Mouse (Mus musculus) CH12.LX (cell line): Measurements from ENCODE around the gene Arhgef5. TPM values are rescaled to one million over a fixed set of nuclear protein-coding genes. Genes with fewer than 3 reads are reported as not detected.
A peak's percentile ranks its signal among the peaks of the same experiment; 100 is the strongest.

Source experiments
- DNase-seq: peaks from one replicate; pipeline ENCODE4 v3.0.0-alpha.2; 2013; ENCODE audit errors: extremely low read depth
- H3K27ac ChIP-seq: 2 replicates; pipeline ENCODE4 v1.5.1; 2012; ENCODE audit warnings: low read depth, mild to moderate bottlenecking, control low read depth, moderate library complexity; ENCODE audit not compliant: insufficient read depth
- H3K27me3 ChIP-seq: replicated peaks from 2 replicates; pipeline ENCODE3; 2012; ENCODE audit warnings: inconsistent platforms
- H3K36me3 ChIP-seq, 2 experiments: replicated peaks in 1 of 2; 2 replicates each; pipeline versions ENCODE3 to v1.6.1; 2012; ENCODE audit warnings: inconsistent platforms in 1 of 2, low read length in 1 of 2, mild to moderate bottlenecking in 1 of 2, mixed read lengths in 1 of 2, moderate library complexity in 1 of 2; ENCODE audit not compliant: control insufficient read depth in 1 of 2, insufficient read depth in 1 of 2
- H3K4me1 ChIP-seq, 2 experiments: 2 replicates each; pipeline ENCODE4 v1.6.1; 2012; ENCODE audit warnings: inconsistent platforms in 1 of 2, moderate library complexity in 1 of 2; ENCODE audit not compliant: insufficient read depth in 2 of 2, control insufficient read depth in 1 of 2
- H3K4me2 ChIP-seq: 2 replicates; pipeline ENCODE4 v1.6.1; 2012; ENCODE audit warnings: low read depth, mild to moderate bottlenecking, control low read depth; ENCODE audit not compliant: poor library complexity, insufficient read depth, severe bottlenecking
- H3K4me3 ChIP-seq, 3 experiments: fragments of 150-350 bp in 1 of 3; sonication (generic) in 1 of 3; replicated peaks in 1 of 3; 2 replicates each; pipeline versions ENCODE3 to v1.5.1; 2011 to 2012; ENCODE audit warnings: low read depth in 2 of 3, low read length in 2 of 3, mild to moderate bottlenecking in 2 of 3, moderate library complexity in 2 of 3, control low read depth in 1 of 3, improper control_type of control experiment in 1 of 3, inconsistent platforms in 1 of 3, mixed read lengths in 1 of 3; ENCODE audit not compliant: poor library complexity in 1 of 3
- H3K79me2 ChIP-seq: replicated peaks from 2 replicates; pipeline ENCODE4 v1.6.1; 2012; ENCODE audit warnings: mild to moderate bottlenecking, moderate library complexity; ENCODE audit not compliant: control insufficient read depth, poor library complexity, insufficient read depth, severe bottlenecking; ENCODE audit errors: extremely low read depth
- H3K9ac ChIP-seq: 2 replicates; pipeline ENCODE4 v1.6.1; 2012; ENCODE audit warnings: low read depth, mild to moderate bottlenecking, control low read depth, moderate library complexity; ENCODE audit not compliant: insufficient read depth
- H3K9me3 ChIP-seq: replicated peaks from 2 replicates; pipeline ENCODE3; 2012; ENCODE audit warnings: low read length, inconsistent platforms, mixed read lengths
- CHD2 ChIP-seq: IDR thresholded peaks from 2 replicates; pipeline ENCODE4 v1.6.1; 2011; ENCODE audit warnings: low read length, improper control_type of control experiment
- CTCF ChIP-seq, 2 experiments: IDR thresholded peaks in 1 of 2; conservative IDR thresholded peaks in 1 of 2; 2 replicates each; pipeline ENCODE4 v1.5.1; 2011 to 2012; ENCODE audit warnings: low read depth in 2 of 2, low read length in 2 of 2, improper control_type of control experiment in 1 of 2, inconsistent platforms in 1 of 2, mild to moderate bottlenecking in 1 of 2, moderate library complexity in 1 of 2
- ELF1 ChIP-seq: IDR thresholded peaks from 2 replicates; pipeline ENCODE4 v1.6.1; 2014; ENCODE audit warnings: low read depth, mild to moderate bottlenecking, inconsistent platforms, low read length, improper control_type of control experiment
- ETS1 ChIP-seq: conservative IDR thresholded peaks from 2 replicates; pipeline ENCODE4 v1.6.1; 2012; ENCODE audit warnings: low read depth, mild to moderate bottlenecking, inconsistent platforms, low read length, improper control_type of control experiment, moderate library complexity
- HCFC1 ChIP-seq: IDR thresholded peaks from 2 replicates; pipeline ENCODE4 v1.6.1; 2012; ENCODE audit warnings: low read depth, mild to moderate bottlenecking, inconsistent platforms, low read length, improper control_type of control experiment
- IRF4 ChIP-seq: IDR thresholded peaks from 2 replicates; pipeline ENCODE4 v1.6.1; 2014; ENCODE audit warnings: low read depth, mild to moderate bottlenecking, inconsistent platforms, low read length, improper control_type of control experiment
- KAT2A ChIP-seq: IDR thresholded peaks from 2 replicates; pipeline ENCODE4 v1.6.1; 2012; ENCODE audit warnings: low read length, improper control_type of control experiment, inconsistent platforms; ENCODE audit not compliant: insufficient replicate concordance
- MEF2A ChIP-seq: IDR thresholded peaks from 2 replicates; pipeline ENCODE4 v1.6.1; 2014; ENCODE audit warnings: low read depth, mild to moderate bottlenecking, inconsistent platforms, low read length, improper control_type of control experiment, borderline replicate concordance
- MYC ChIP-seq: IDR thresholded peaks from 2 replicates; pipeline ENCODE4 v1.6.1; 2011; ENCODE audit warnings: low read depth, mild to moderate bottlenecking, improper control_type of control experiment, low read length
- POLR2A ChIP-seq: IDR thresholded peaks from 2 replicates; pipeline ENCODE4 v1.6.1; 2011; ENCODE audit warnings: low read depth, mild to moderate bottlenecking, improper control_type of control experiment, low read length
- RAD21 ChIP-seq: IDR thresholded peaks from 2 replicates; pipeline ENCODE4 v1.6.1; 2011; ENCODE audit warnings: low read depth, mild to moderate bottlenecking, low read length, improper control_type of control experiment, moderate library complexity
- SMC3 ChIP-seq: IDR thresholded peaks from 2 replicates; pipeline ENCODE4 v1.6.1; 2011; ENCODE audit warnings: low read depth, low read length, improper control_type of control experiment
- TBP ChIP-seq: conservative IDR thresholded peaks from 2 replicates; pipeline ENCODE4 v1.6.1; 2011; ENCODE audit warnings: low read depth, low read length, improper control_type of control experiment
- UBTF ChIP-seq: IDR thresholded peaks from 2 replicates; pipeline ENCODE4 v1.6.1; 2012; ENCODE audit warnings: low read depth, mild to moderate bottlenecking, inconsistent platforms, low read length, improper control_type of control experiment, moderate library complexity
- USF1 ChIP-seq: IDR thresholded peaks from 2 replicates; pipeline ENCODE4 v1.6.1; 2014; ENCODE audit warnings: low read depth, mild to moderate bottlenecking, inconsistent platforms, low read length, improper control_type of control experiment
- USF2 ChIP-seq: conservative IDR thresholded peaks from 2 replicates; pipeline ENCODE4 v1.6.1; 2011; ENCODE audit warnings: low read depth, low read length, improper control_type of control experiment
- ZC3H11A ChIP-seq: IDR thresholded peaks from 2 replicates; pipeline ENCODE4 v1.6.1; 2012; ENCODE audit warnings: low read depth, mild to moderate bottlenecking, inconsistent platforms, low read length, improper control_type of control experiment
- ZKSCAN1 ChIP-seq: IDR thresholded peaks from 2 replicates; pipeline ENCODE4 v1.6.1; 2012; ENCODE audit warnings: low read depth, inconsistent platforms, low read length, improper control_type of control experiment, borderline replicate concordance
- dilution Hi-C: fragments of 300-500 bp; cut with MboI; formaldehyde crosslinking; loops from 2 replicates; pipeline ENCODE4 v1.14.3; 2020; ENCODE audit warnings: low sequenced_read_pairs; ENCODE audit not compliant: extremely low pct_unique_long_range_greater_than_20kb, extremely low pct_ligation_motif_present
- in situ Hi-C: fragments of 300-500 bp; cut with MboI; formaldehyde crosslinking; loops from 3 replicates; pipeline ENCODE4 v1.14.3; 2019; ENCODE audit warnings: low sequenced_read_pairs, low pct_ligation_motif_present, low pct_unique_long_range_greater_than_20kb, mixed read lengths
- polyA plus RNA-seq: library from polyadenylated mRNA; unstranded; fragments of >175 nt; gene quantifications from 2 replicates; pipeline ENCODE4 v1.2.1, GENCODE M21; 2012; ENCODE audit warnings: low read depth; ENCODE audit not compliant: insufficient read length
- total RNA-seq, 2 experiments: library from RNA; depleted of rRNA; stranded (reverse); fragments of 300-350 nt in 1 of 2; fragments of >200 nt in 1 of 2; gene quantifications; 2 replicates each; pipeline ENCODE4 v1.2.3; 2012 to 2014

The Arhgef5 gene
- total and polyA plus RNA-seq, 3 experiments = not detected

DNA sequence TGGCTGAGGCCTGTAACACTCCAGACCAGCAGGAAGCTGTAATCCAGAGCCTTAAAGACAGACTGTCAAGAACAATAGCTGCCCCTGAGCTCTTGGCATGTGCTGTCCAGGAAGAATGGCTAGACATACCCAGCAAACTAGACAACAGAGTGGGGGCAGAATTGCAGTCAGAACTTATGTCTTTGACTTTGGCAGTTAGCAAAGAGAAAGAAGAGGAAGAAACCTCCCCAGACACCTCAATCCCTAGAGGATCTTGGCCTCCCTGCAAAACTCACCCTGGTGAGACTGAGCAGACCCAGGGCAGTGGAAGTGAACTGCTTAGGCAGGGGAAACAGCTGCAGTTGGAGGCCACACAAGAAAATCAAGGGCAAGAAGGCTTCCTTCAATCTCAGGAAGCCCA, 7.2 kb downstream of the Arhgef5 start:
- no peak for TF ChIP-seq USF1
- TF ChIP-seq USF2 = no peak
- TF ChIP-seq ELF1 = no peak
- no peak for TF ChIP-seq UBTF
- TF ChIP-seq MYC = no peak
- TF ChIP-seq SMC3 = no peak
- no peak for TF ChIP-seq ETS1
- no peak for TF ChIP-seq CHD2
- TF ChIP-seq HCFC1 = no peak
- no peak for TF ChIP-seq POLR2A
- TF ChIP-seq TBP = no peak
- TF ChIP-seq ZC3H11A = no peak
- TF ChIP-seq, all 38 proteins: peak for 0
- H3K36me3 ChIP-seq = no peaks in the 10 kb centered on the region
- dilution Hi-C loops = no loop called here
- H3K79me2 ChIP-seq = no peaks in the 10 kb centered on the region
- H3K9ac ChIP-seq = no peak overlapping the region
- no peaks in the 10 kb centered on the region for H3K9me3 ChIP-seq
- H3K4me3 ChIP-seq = no peak overlapping the region
- H3K4me2 ChIP-seq = no peak overlapping the region
- no peaks in the 10 kb centered on the region for H3K27me3 ChIP-seq
- in situ Hi-C loops = no loop called here
- H3K4me1 ChIP-seq = peaks cover 0 to 5% of the 10 kb centered on the region in 2 experiments; a peak in 1 of 4 replicates
- no peak for DNase-seq
- H3K27ac ChIP-seq = no peak overlapping the region

DNA sequence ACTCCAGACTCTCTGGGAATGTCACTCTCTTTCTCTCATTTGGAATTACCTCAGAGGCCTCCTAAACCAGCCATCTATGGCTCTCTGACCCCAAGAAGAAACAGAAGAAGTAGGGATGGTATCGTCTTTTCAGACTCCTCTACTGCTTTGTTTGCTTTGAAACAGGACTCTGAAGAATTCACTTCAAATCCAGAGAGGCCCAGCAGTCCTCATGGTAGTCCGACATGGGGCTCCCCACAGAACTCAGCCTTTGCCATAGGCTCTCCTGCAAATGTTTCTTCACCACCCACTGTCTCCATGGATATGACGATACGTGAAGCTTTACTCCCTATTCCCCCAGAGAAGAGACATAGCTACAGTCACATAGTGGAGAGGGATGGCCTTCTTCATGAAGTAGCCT, 8.7 kb downstream of the Arhgef5 start:
- no peak for DNase-seq
- H3K4me2 ChIP-seq = no peak overlapping the region
- dilution Hi-C loops = no loop called here

DNA sequence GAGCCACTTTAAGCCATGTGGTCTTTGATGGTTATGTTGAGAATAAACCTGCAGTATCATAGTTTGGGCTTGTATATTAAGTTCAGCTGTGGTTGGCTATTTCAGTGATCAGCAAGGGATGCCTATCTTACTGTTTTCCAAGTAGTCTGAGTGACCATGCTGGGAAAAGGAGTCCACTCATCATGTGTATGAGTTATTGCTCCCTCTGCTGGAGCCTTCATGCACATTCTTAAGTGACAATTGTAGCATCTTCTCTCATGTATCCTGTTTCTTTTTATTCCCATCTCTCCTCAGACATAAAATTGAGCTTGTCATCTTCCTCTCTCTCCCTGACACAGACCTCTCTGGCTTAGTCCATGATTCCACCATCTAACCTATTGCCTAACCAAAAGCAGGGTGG, 12.9 kb downstream of the Arhgef5 start:
- Histone ChIP-seq H3K79me2 (no peaks in the 10 kb centered on the region), H3K4me1 (no peaks in the 10 kb centered on the region), H3K9ac (no peak overlapping the region), H3K27me3 (no peaks in the 10 kb centered on the region), H3K9me3 (no peaks in the 10 kb centered on the region), H3K27ac (no peak overlapping the region), H3K4me2 (peak overlapping the region; percentile 44; the same call in 1 of the 2 replicates), H3K36me3 (no peaks in the 10 kb centered on the region), H3K4me3 (no peak overlapping the region)
- dilution Hi-C loops (no loop called here), in situ Hi-C loops (no loop called here)
- peak; percentile 21 for DNase-seq
- TF ChIP-seq ELF1 (no peak), RAD21 (peak; percentile 30), MEF2A (no peak), ZKSCAN1 (no peak), POLR2A (no peak), IRF4 (no peak), CTCF (conservative IDR thresholded peaks at IDR 0.05 in 1 of 2, IDR thresholded peaks at IDR 0.05 in 1 of 2; ENCODE audit: low read depth in 2 of 2, low read length in 2 of 2) (peak; percentile 21 to 58; a peak in 3 of 4 replicates), SMC3 (peak; percentile 55), KAT2A (no peak)

More for the DNA sequence above, 8.7 kb downstream of the Arhgef5 start:
- Histone ChIP-seq H3K27ac (no peak overlapping the region), H3K36me3 (no peaks in the 10 kb centered on the region), H3K9ac (no peak overlapping the region), H3K9me3 (no peaks in the 10 kb centered on the region), H3K79me2 (no peaks in the 10 kb centered on the region), H3K27me3 (no peaks in the 10 kb centered on the region), H3K4me3 (no peak overlapping the region), H3K4me1 (peaks cover 0 to 5% of the 10 kb centered on the region in 2 experiments; a peak in 1 of 4 replicates)
- in situ Hi-C loops = no loop called here
- no peak for TF ChIP-seq UBTF
- no peak for TF ChIP-seq USF1
- no peak for TF ChIP-seq HCFC1
- no peak for TF ChIP-seq ETS1
